Mouse (Mus musculus): ENCODE data around the gene Cct4.

Gene Cct4

GRCm38 (mm10) chr11:23029399-23029798 is 39.1 kb downstream of the Cct4 start:
- DNase-seq (ENCODE audit: low spot score) = no peak

- DNase-seq (ENCODE audit: low spot score) = no peak
These were observed 56.9 kb downstream of the Cct4 start for GRCm38 (mm10) chr11:23047252-23047651.

GRCm38 (mm10) chr11:23047663-23048582 is 57.6 kb downstream of the Cct4 start:
- DNase-seq (ENCODE audit: low spot score) = peak; percentile 10

- DNase-seq (ENCODE audit: low spot score) = no peak
These were observed 59.3 kb downstream of the Cct4 start for GRCm38 (mm10) chr11:23049642-23050041.

- no peak for DNase-seq (ENCODE audit: low spot score)
These were observed 62.0 kb downstream of the Cct4 start for GRCm38 (mm10) chr11:23052353-23052752.
